Mouse (Mus musculus): Measurements from ENCODE around the gene Frmd4a. TPM values are rescaled to one million over a fixed set of nuclear protein-coding genes. Genes with fewer than 3 reads are reported as not detected.

Frmd4a gene
- total and polyA plus RNA-seq, 3 experiments = 32.6 to 55.7 (median 43.6) TPM

DNA sequence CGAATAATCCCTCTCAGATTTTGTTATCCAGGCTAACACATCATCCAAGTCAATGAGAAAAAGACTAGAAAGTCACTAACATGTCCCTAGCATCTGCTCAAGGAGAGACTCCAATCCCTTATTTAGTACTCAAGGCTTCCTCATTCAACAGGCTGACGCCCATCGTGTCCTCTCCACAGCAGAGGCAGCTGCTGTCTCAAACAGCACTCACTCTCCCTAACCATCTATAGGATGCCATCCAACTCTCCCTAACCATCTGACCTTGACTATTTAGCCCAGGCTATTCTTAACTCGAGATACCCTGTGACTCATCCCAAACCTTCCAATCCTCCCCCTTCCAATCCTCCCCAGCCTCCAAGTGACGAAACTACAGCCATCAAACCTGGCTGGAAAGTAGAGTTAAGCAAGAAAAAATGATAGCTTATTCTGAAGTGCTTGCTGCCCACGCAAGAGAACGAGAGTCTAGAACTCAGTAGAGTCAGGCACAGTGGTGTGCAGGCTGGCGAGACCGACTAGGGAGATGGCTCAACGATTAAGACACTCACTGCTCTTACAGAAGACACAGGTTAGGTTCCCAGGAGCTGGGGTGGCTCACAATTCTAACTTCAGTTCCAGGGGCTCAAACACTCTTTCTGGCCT is 612.8 kb downstream of the Frmd4a start:
- TF ChIP-seq POLR2AphosphoS5 (IDR thresholded peaks at IDR 0.05; ENCODE audit: insufficient replicate concordance, low read depth, low read length) = no peak
- no peak for TF ChIP-seq TAL1 (conservative IDR thresholded peaks at IDR 0.05; ENCODE audit: low read depth, low read length)
- no peak for TF ChIP-seq GATA2 (IDR thresholded peaks at IDR 0.05; ENCODE audit: borderline replicate concordance, low read depth, low read length)
- no peak for TF ChIP-seq CTCF (IDR thresholded peaks at IDR 0.05; ENCODE audit: low read depth, low read length)
- no peak for TF ChIP-seq GATA1 (IDR thresholded peaks at IDR 0.05; ENCODE audit: borderline replicate concordance, low read length)
- Histone ChIP-seq H3K36me3 (replicated peaks) (peaks cover 79% of the 10 kb centered on the region), H3K9me3 (replicated peaks) (no peaks in the 10 kb centered on the region), H3K27me3 (ENCODE audit: insufficient read depth, low read length) (no peaks in the 10 kb centered on the region), H3K4me3 (ENCODE audit: low read depth, low read length) (no peak overlapping the region), H3K4me1 (ENCODE audit: insufficient read depth, low read depth, low read length) (no peaks in the 10 kb centered on the region)
- ATAC-seq (ENCODE audit: extremely low read depth, insufficient number of reproducible peaks, low FRiP score, poor library complexity, severe bottlenecking) (no peak), DNase-seq (ENCODE audit: low spot score) (no peak)

DNA sequence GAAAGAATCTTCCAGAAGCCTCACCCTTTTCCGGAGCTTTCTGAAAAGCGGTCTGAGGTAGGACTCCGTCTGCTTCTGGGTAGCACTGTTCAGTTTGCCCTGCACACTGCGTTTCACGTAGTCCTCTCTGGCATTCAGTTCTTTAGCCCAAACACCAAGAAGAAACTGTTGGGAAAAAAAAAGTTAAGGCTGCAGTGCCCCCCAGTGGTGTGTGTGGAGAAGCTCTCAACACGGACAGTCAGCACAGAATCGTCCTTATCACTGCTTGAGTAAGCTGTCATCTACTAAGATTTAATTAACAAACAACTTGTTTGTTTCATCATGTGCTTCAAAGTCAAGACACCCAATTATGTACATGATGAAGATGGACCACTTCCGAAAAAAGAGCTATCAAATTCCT is 618.3 kb downstream of the Frmd4a start:
- Histone ChIP-seq H3K4me1 (ENCODE audit: insufficient read depth, low read depth, low read length) (no peaks in the 10 kb centered on the region), H3K27me3 (ENCODE audit: insufficient read depth, low read length) (no peaks in the 10 kb centered on the region), H3K4me3 (ENCODE audit: low read depth, low read length) (no peak overlapping the region), H3K9me3 (replicated peaks) (no peaks in the 10 kb centered on the region), H3K36me3 (replicated peaks) (peaks cover 86% of the 10 kb centered on the region)
- DNase-seq (ENCODE audit: low spot score) (no peak), ATAC-seq (ENCODE audit: extremely low read depth, insufficient number of reproducible peaks, low FRiP score, poor library complexity, severe bottlenecking) (no peak)
- TF ChIP-seq POLR2AphosphoS5 (IDR thresholded peaks at IDR 0.05; ENCODE audit: insufficient replicate concordance, low read depth, low read length) (no peak), CTCF (IDR thresholded peaks at IDR 0.05; ENCODE audit: low read depth, low read length) (no peak), GATA1 (IDR thresholded peaks at IDR 0.05; ENCODE audit: borderline replicate concordance, low read length) (no peak), TAL1 (conservative IDR thresholded peaks at IDR 0.05; ENCODE audit: low read depth, low read length) (no peak), GATA2 (IDR thresholded peaks at IDR 0.05; ENCODE audit: borderline replicate concordance, low read depth, low read length) (no peak)

DNA sequence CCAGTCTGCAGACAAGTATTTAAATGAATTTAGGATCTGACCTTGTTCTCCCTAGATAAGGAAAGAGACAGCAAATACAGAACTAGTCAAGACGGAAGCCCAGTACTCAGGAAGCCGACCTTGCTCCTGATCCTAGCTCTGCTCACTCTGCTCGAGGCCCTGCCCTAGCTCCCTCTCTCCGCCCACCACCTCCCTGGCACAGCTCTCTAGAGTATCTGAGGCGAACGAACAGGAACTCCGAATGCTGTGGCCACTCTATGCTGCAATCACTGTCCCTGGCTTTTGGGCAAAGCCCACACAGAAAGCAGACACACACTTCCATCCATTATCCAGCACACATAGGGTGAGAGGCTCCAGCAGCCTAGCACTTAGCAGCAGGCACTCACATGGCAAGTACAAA is 619.1 kb downstream of the Frmd4a start:
- Histone ChIP-seq H3K9me3 (replicated peaks) (no peaks in the 10 kb centered on the region), H3K27me3 (ENCODE audit: insufficient read depth, low read length) (no peaks in the 10 kb centered on the region), H3K36me3 (replicated peaks) (peaks cover 88% of the 10 kb centered on the region), H3K4me3 (ENCODE audit: low read depth, low read length) (no peak overlapping the region), H3K4me1 (ENCODE audit: insufficient read depth, low read depth, low read length) (no peaks in the 10 kb centered on the region)
- no peak for ATAC-seq (ENCODE audit: extremely low read depth, insufficient number of reproducible peaks, low FRiP score, poor library complexity, severe bottlenecking)
- DNase-seq (ENCODE audit: low spot score) = no peak
- no peak for TF ChIP-seq POLR2AphosphoS5 (IDR thresholded peaks at IDR 0.05; ENCODE audit: insufficient replicate concordance, low read depth, low read length)
- no peak for TF ChIP-seq GATA1 (IDR thresholded peaks at IDR 0.05; ENCODE audit: borderline replicate concordance, low read length)
- no peak for TF ChIP-seq TAL1 (conservative IDR thresholded peaks at IDR 0.05; ENCODE audit: low read depth, low read length)
- no peak for TF ChIP-seq CTCF (IDR thresholded peaks at IDR 0.05; ENCODE audit: low read depth, low read length)
- no peak for TF ChIP-seq GATA2 (IDR thresholded peaks at IDR 0.05; ENCODE audit: borderline replicate concordance, low read depth, low read length)

DNA sequence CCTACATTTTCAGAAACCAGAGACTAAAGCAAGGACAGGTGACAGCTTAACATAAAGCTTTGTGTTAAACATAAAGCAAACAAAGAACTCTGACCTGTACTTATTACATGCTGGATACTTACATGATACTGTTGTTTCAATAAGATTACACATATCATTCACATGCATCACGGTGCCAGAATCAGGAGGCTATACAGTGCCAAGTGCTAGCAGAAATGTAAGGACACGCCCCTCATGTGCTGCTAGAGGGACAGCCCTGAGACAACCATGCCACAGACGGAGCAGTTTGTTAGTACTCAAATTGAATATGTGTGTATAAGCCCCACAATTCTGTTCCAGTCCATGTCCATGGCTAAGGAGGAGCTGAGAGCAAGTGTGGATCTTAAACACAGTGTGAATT is 620.7 kb downstream of the Frmd4a start:
- ATAC-seq (ENCODE audit: extremely low read depth, insufficient number of reproducible peaks, low FRiP score, poor library complexity, severe bottlenecking) (no peak), DNase-seq (ENCODE audit: low spot score) (no peak)
- Histone ChIP-seq H3K4me1 (ENCODE audit: insufficient read depth, low read depth, low read length) (no peaks in the 10 kb centered on the region), H3K36me3 (replicated peaks) (peaks cover 88% of the 10 kb centered on the region), H3K27me3 (ENCODE audit: insufficient read depth, low read length) (no peaks in the 10 kb centered on the region), H3K9me3 (replicated peaks) (no peaks in the 10 kb centered on the region), H3K4me3 (ENCODE audit: low read depth, low read length) (no peak overlapping the region)
- TF ChIP-seq POLR2AphosphoS5 (IDR thresholded peaks at IDR 0.05; ENCODE audit: insufficient replicate concordance, low read depth, low read length) = no peak
- no peak for TF ChIP-seq GATA1 (IDR thresholded peaks at IDR 0.05; ENCODE audit: borderline replicate concordance, low read length)
- TF ChIP-seq GATA2 (IDR thresholded peaks at IDR 0.05; ENCODE audit: borderline replicate concordance, low read depth, low read length) = no peak
- no peak for TF ChIP-seq TAL1 (conservative IDR thresholded peaks at IDR 0.05; ENCODE audit: low read depth, low read length)
- TF ChIP-seq CTCF (IDR thresholded peaks at IDR 0.05; ENCODE audit: low read depth, low read length) = no peak

DNA sequence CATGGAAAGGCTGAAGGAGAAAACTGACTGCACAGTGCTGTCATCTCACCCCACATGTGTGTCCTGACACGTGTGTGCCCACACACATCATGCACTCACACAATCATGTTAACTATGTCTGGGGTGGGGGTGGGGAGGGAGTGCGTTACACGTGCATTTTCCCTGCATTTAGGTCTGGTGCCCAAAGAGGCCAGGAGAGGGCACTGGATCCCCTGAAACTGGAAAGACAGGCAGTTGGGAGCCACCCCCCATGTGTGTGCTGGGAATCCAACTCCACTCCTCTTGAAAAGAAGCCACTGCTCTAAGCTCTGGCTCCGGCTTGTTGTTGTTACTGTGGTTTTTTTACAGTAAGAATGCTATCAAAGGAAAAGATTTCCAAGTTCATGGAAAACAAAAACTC is 627.5 kb downstream of the Frmd4a start:
- Histone ChIP-seq H3K9me3 (replicated peaks) (no peaks in the 10 kb centered on the region), H3K4me3 (ENCODE audit: low read depth, low read length) (no peak overlapping the region), H3K36me3 (replicated peaks) (peaks cover 69% of the 10 kb centered on the region), H3K27me3 (ENCODE audit: insufficient read depth, low read length) (no peaks in the 10 kb centered on the region), H3K4me1 (ENCODE audit: insufficient read depth, low read depth, low read length) (peaks cover 6% of the 10 kb centered on the region)
- ATAC-seq (ENCODE audit: extremely low read depth, insufficient number of reproducible peaks, low FRiP score, poor library complexity, severe bottlenecking) (no peak), DNase-seq (ENCODE audit: low spot score) (no peak)
- TF ChIP-seq TAL1 (conservative IDR thresholded peaks at IDR 0.05; ENCODE audit: low read depth, low read length) = no peak
- TF ChIP-seq CTCF (IDR thresholded peaks at IDR 0.05; ENCODE audit: low read depth, low read length) = no peak
- no peak for TF ChIP-seq POLR2AphosphoS5 (IDR thresholded peaks at IDR 0.05; ENCODE audit: insufficient replicate concordance, low read depth, low read length)
- TF ChIP-seq GATA2 (IDR thresholded peaks at IDR 0.05; ENCODE audit: borderline replicate concordance, low read depth, low read length) = no peak
- TF ChIP-seq GATA1 (IDR thresholded peaks at IDR 0.05; ENCODE audit: borderline replicate concordance, low read length) = no peak

DNA sequence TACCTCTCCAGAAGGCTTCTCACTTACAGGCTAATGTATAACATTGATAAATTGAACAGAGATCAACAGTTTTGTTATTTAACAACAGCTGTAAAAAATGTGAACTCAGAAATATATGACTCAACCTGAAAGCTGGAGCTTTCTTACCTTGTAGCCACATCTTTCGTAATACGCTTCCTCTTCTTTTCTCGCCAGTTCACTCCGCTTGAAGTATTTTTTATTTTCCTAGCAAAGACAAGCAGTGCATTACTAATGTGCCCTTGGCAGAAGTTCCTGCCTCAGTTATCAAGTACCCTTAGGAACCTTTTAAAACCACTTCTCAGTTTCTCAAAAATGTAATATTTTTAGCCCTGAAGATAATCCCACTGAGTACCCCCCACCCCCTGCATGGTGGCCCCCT is 630.6 kb downstream of the Frmd4a start:
- no peak for DNase-seq (ENCODE audit: low spot score)
- Histone ChIP-seq H3K4me1 (ENCODE audit: insufficient read depth, low read depth, low read length) (peaks cover 14% of the 10 kb centered on the region), H3K4me3 (ENCODE audit: low read depth, low read length) (no peak overlapping the region), H3K27me3 (ENCODE audit: insufficient read depth, low read length) (no peaks in the 10 kb centered on the region), H3K9me3 (replicated peaks) (no peaks in the 10 kb centered on the region), H3K36me3 (replicated peaks) (peaks cover 49% of the 10 kb centered on the region)
- no peak for TF ChIP-seq GATA1 (IDR thresholded peaks at IDR 0.05; ENCODE audit: borderline replicate concordance, low read length)
- TF ChIP-seq GATA2 (IDR thresholded peaks at IDR 0.05; ENCODE audit: borderline replicate concordance, low read depth, low read length) = no peak
- TF ChIP-seq POLR2AphosphoS5 (IDR thresholded peaks at IDR 0.05; ENCODE audit: insufficient replicate concordance, low read depth, low read length) = no peak
- no peak for TF ChIP-seq TAL1 (conservative IDR thresholded peaks at IDR 0.05; ENCODE audit: low read depth, low read length)
- no peak for TF ChIP-seq CTCF (IDR thresholded peaks at IDR 0.05; ENCODE audit: low read depth, low read length)
- ATAC-seq (ENCODE audit: extremely low read depth, insufficient number of reproducible peaks, low FRiP score, poor library complexity, severe bottlenecking) = no peak

Data from G1E (cell line).